Mouse (Mus musculus) CH12.LX (cell line): ENCODE data around the gene Irak4. TPM values are rescaled to one million over a fixed set of nuclear protein-coding genes. Genes with fewer than 3 reads are reported as not detected.

Source experiments
- DNase-seq: peaks from one replicate; pipeline ENCODE4 v3.0.0-alpha.2; 2013; ENCODE audit errors: extremely low read depth
- H3K27ac ChIP-seq: 2 replicates; pipeline ENCODE4 v1.5.1; 2012; ENCODE audit warnings: low read depth, mild to moderate bottlenecking, control low read depth, moderate library complexity; ENCODE audit not compliant: insufficient read depth
- H3K27me3 ChIP-seq: replicated peaks from 2 replicates; pipeline ENCODE3; 2012; ENCODE audit warnings: inconsistent platforms
- H3K36me3 ChIP-seq, 2 experiments: replicated peaks in 1 of 2; 2 replicates each; pipeline versions ENCODE3 to v1.6.1; 2012; ENCODE audit warnings: inconsistent platforms in 1 of 2, low read length in 1 of 2, mild to moderate bottlenecking in 1 of 2, mixed read lengths in 1 of 2, moderate library complexity in 1 of 2; ENCODE audit not compliant: control insufficient read depth in 1 of 2, insufficient read depth in 1 of 2
- H3K4me1 ChIP-seq, 2 experiments: 2 replicates each; pipeline ENCODE4 v1.6.1; 2012; ENCODE audit warnings: inconsistent platforms in 1 of 2, moderate library complexity in 1 of 2; ENCODE audit not compliant: insufficient read depth in 2 of 2, control insufficient read depth in 1 of 2
- H3K4me2 ChIP-seq: 2 replicates; pipeline ENCODE4 v1.6.1; 2012; ENCODE audit warnings: low read depth, mild to moderate bottlenecking, control low read depth; ENCODE audit not compliant: poor library complexity, insufficient read depth, severe bottlenecking
- H3K4me3 ChIP-seq, 3 experiments: fragments of 150-350 bp in 1 of 3; sonication (generic) in 1 of 3; replicated peaks in 1 of 3; 2 replicates each; pipeline versions ENCODE3 to v1.5.1; 2011 to 2012; ENCODE audit warnings: low read depth in 2 of 3, low read length in 2 of 3, mild to moderate bottlenecking in 2 of 3, moderate library complexity in 2 of 3, control low read depth in 1 of 3, improper control_type of control experiment in 1 of 3, inconsistent platforms in 1 of 3, mixed read lengths in 1 of 3; ENCODE audit not compliant: poor library complexity in 1 of 3
- H3K79me2 ChIP-seq: replicated peaks from 2 replicates; pipeline ENCODE4 v1.6.1; 2012; ENCODE audit warnings: mild to moderate bottlenecking, moderate library complexity; ENCODE audit not compliant: control insufficient read depth, poor library complexity, insufficient read depth, severe bottlenecking; ENCODE audit errors: extremely low read depth
- H3K9ac ChIP-seq: 2 replicates; pipeline ENCODE4 v1.6.1; 2012; ENCODE audit warnings: low read depth, mild to moderate bottlenecking, control low read depth, moderate library complexity; ENCODE audit not compliant: insufficient read depth
- H3K9me3 ChIP-seq: replicated peaks from 2 replicates; pipeline ENCODE3; 2012; ENCODE audit warnings: low read length, inconsistent platforms, mixed read lengths
- BHLHE40 ChIP-seq: IDR thresholded peaks from 2 replicates; pipeline ENCODE4 v1.6.1; 2011; ENCODE audit warnings: mild to moderate bottlenecking, low read depth, low read length, improper control_type of control experiment
- CHD2 ChIP-seq: IDR thresholded peaks from 2 replicates; pipeline ENCODE4 v1.6.1; 2011; ENCODE audit warnings: low read length, improper control_type of control experiment
- CTCF ChIP-seq, 2 experiments: IDR thresholded peaks in 1 of 2; conservative IDR thresholded peaks in 1 of 2; 2 replicates each; pipeline ENCODE4 v1.5.1; 2011 to 2012; ENCODE audit warnings: low read depth in 2 of 2, low read length in 2 of 2, improper control_type of control experiment in 1 of 2, inconsistent platforms in 1 of 2, mild to moderate bottlenecking in 1 of 2, moderate library complexity in 1 of 2
- E2F4 ChIP-seq: IDR thresholded peaks from 2 replicates; pipeline ENCODE4 v1.6.1; 2011; ENCODE audit warnings: low read depth, low read length, improper control_type of control experiment; ENCODE audit not compliant: insufficient replicate concordance
- GABPA ChIP-seq: IDR thresholded peaks from 2 replicates; pipeline ENCODE4 v1.6.1; 2012; ENCODE audit warnings: low read depth, low read length, improper control_type of control experiment, inconsistent platforms; ENCODE audit not compliant: insufficient replicate concordance
- HCFC1 ChIP-seq: IDR thresholded peaks from 2 replicates; pipeline ENCODE4 v1.6.1; 2012; ENCODE audit warnings: low read depth, mild to moderate bottlenecking, inconsistent platforms, low read length, improper control_type of control experiment
- IRF4 ChIP-seq: IDR thresholded peaks from 2 replicates; pipeline ENCODE4 v1.6.1; 2014; ENCODE audit warnings: low read depth, mild to moderate bottlenecking, inconsistent platforms, low read length, improper control_type of control experiment
- JUN ChIP-seq: IDR thresholded peaks from 2 replicates; pipeline ENCODE4 v1.6.1; 2011; ENCODE audit warnings: low read depth, mild to moderate bottlenecking, low read length, improper control_type of control experiment, moderate library complexity; ENCODE audit not compliant: insufficient read depth
- JUND ChIP-seq: conservative IDR thresholded peaks from 2 replicates; pipeline ENCODE4 v1.6.1; 2011; ENCODE audit warnings: low read depth, low read length, improper control_type of control experiment
- KAT2A ChIP-seq: IDR thresholded peaks from 2 replicates; pipeline ENCODE4 v1.6.1; 2012; ENCODE audit warnings: low read length, improper control_type of control experiment, inconsistent platforms; ENCODE audit not compliant: insufficient replicate concordance
- MAFK ChIP-seq: IDR thresholded peaks from 2 replicates; pipeline ENCODE4 v1.6.1; 2011; ENCODE audit warnings: low read length, improper control_type of control experiment; ENCODE audit not compliant: insufficient replicate concordance
- MAX ChIP-seq: IDR thresholded peaks from 2 replicates; pipeline ENCODE4 v1.6.1; 2011; ENCODE audit warnings: low read length, improper control_type of control experiment
- MAZ ChIP-seq: IDR thresholded peaks from 2 replicates; pipeline ENCODE4 v1.6.1; 2012; ENCODE audit warnings: low read depth, mild to moderate bottlenecking, inconsistent platforms, low read length, improper control_type of control experiment, moderate library complexity
- MEF2A ChIP-seq: IDR thresholded peaks from 2 replicates; pipeline ENCODE4 v1.6.1; 2014; ENCODE audit warnings: low read depth, mild to moderate bottlenecking, inconsistent platforms, low read length, improper control_type of control experiment, borderline replicate concordance
- MXI1 ChIP-seq: IDR thresholded peaks from 2 replicates; pipeline ENCODE4 v1.6.1; 2011; ENCODE audit warnings: mild to moderate bottlenecking, low read depth, low read length, improper control_type of control experiment
- MYC ChIP-seq: IDR thresholded peaks from 2 replicates; pipeline ENCODE4 v1.6.1; 2011; ENCODE audit warnings: low read depth, mild to moderate bottlenecking, improper control_type of control experiment, low read length
- NELFE ChIP-seq: IDR thresholded peaks from 2 replicates; pipeline ENCODE4 v1.6.1; 2011; ENCODE audit warnings: low read depth, low read length, improper control_type of control experiment
- PAX5 ChIP-seq: IDR thresholded peaks from 2 replicates; pipeline ENCODE4 v1.6.1; 2012; ENCODE audit warnings: low read length, inconsistent platforms, mixed read lengths
- RAD21 ChIP-seq: IDR thresholded peaks from 2 replicates; pipeline ENCODE4 v1.6.1; 2011; ENCODE audit warnings: low read depth, mild to moderate bottlenecking, low read length, improper control_type of control experiment, moderate library complexity
- RCOR1 ChIP-seq: conservative IDR thresholded peaks from 2 replicates; pipeline ENCODE4 v1.6.1; 2012; ENCODE audit warnings: low read depth, mild to moderate bottlenecking, inconsistent platforms, low read length, improper control_type of control experiment
- SIN3A ChIP-seq: IDR thresholded peaks from 2 replicates; pipeline ENCODE4 v1.6.1; 2012; ENCODE audit warnings: low read length, improper control_type of control experiment, inconsistent platforms
- SMC3 ChIP-seq: IDR thresholded peaks from 2 replicates; pipeline ENCODE4 v1.6.1; 2011; ENCODE audit warnings: low read depth, low read length, improper control_type of control experiment
- TBP ChIP-seq: conservative IDR thresholded peaks from 2 replicates; pipeline ENCODE4 v1.6.1; 2011; ENCODE audit warnings: low read depth, low read length, improper control_type of control experiment
- TCF12 ChIP-seq: IDR thresholded peaks from 2 replicates; pipeline ENCODE4 v1.6.1; 2014; ENCODE audit warnings: low read depth, mild to moderate bottlenecking, inconsistent platforms, low read length, improper control_type of control experiment
- USF1 ChIP-seq: IDR thresholded peaks from 2 replicates; pipeline ENCODE4 v1.6.1; 2014; ENCODE audit warnings: low read depth, mild to moderate bottlenecking, inconsistent platforms, low read length, improper control_type of control experiment
- ZC3H11A ChIP-seq: IDR thresholded peaks from 2 replicates; pipeline ENCODE4 v1.6.1; 2012; ENCODE audit warnings: low read depth, mild to moderate bottlenecking, inconsistent platforms, low read length, improper control_type of control experiment
- ZKSCAN1 ChIP-seq: IDR thresholded peaks from 2 replicates; pipeline ENCODE4 v1.6.1; 2012; ENCODE audit warnings: low read depth, inconsistent platforms, low read length, improper control_type of control experiment, borderline replicate concordance
- dilution Hi-C: fragments of 300-500 bp; cut with MboI; formaldehyde crosslinking; loops from 2 replicates; pipeline ENCODE4 v1.14.3; 2020; ENCODE audit warnings: low sequenced_read_pairs; ENCODE audit not compliant: extremely low pct_unique_long_range_greater_than_20kb, extremely low pct_ligation_motif_present
- in situ Hi-C: fragments of 300-500 bp; cut with MboI; formaldehyde crosslinking; loops from 3 replicates; pipeline ENCODE4 v1.14.3; 2019; ENCODE audit warnings: low sequenced_read_pairs, low pct_ligation_motif_present, low pct_unique_long_range_greater_than_20kb, mixed read lengths
- polyA plus RNA-seq: library from polyadenylated mRNA; unstranded; fragments of >175 nt; gene quantifications from 2 replicates; pipeline ENCODE4 v1.2.1, GENCODE M21; 2012; ENCODE audit warnings: low read depth; ENCODE audit not compliant: insufficient read length
- total RNA-seq, 2 experiments: library from RNA; depleted of rRNA; stranded (reverse); fragments of 300-350 nt in 1 of 2; fragments of >200 nt in 1 of 2; gene quantifications; 2 replicates each; pipeline ENCODE4 v1.2.3; 2012 to 2014

The Irak4 gene
- total and polyA plus RNA-seq, 3 experiments: 7.6 to 15.3 (median 14.4) TPM

- peak; percentile 77 for DNase-seq
- H3K27me3 ChIP-seq: no peaks in the 10 kb centered on the region
- in situ Hi-C loops: no loop called here
- TF ChIP-seq KAT2A: no peak
- no peak for TF ChIP-seq MXI1
- no peak for TF ChIP-seq TBP
- no peak for TF ChIP-seq JUN
- TF ChIP-seq MAFK: peak; percentile 72
- TF ChIP-seq MAX: peak; percentile 54; the same call in 1 of the 2 replicates
- TF ChIP-seq NELFE: peak; percentile 38; the same call in 1 of the 2 replicates
- TF ChIP-seq CTCF (conservative IDR thresholded peaks at IDR 0.05 in 1 of 2, IDR thresholded peaks at IDR 0.05 in 1 of 2; ENCODE audit: low read depth in 2 of 2, low read length in 2 of 2): peak in 1 of 2 experiments; percentile 93; a peak in 2 of 4 replicates
- peak; percentile 78 for TF ChIP-seq ZC3H11A
- TF ChIP-seq MAZ: no peak
- peak; percentile 58; the same call in 1 of the 2 replicates for TF ChIP-seq SIN3A
- TF ChIP-seq MYC: peak; percentile 68; the same call in 1 of the 2 replicates
- TF ChIP-seq CHD2: no peak
- peak; percentile 100 for TF ChIP-seq RAD21
- peak; percentile 67 for TF ChIP-seq JUND
- peak; percentile 89 for TF ChIP-seq SMC3
- TF ChIP-seq BHLHE40: 0 out of 2 replicates have a peak, but pooled peaks have one; percentile 8
- TF ChIP-seq, all 38 proteins: peak for 11
- dilution Hi-C loops: no loop called here
- Histone ChIP-seq H3K36me3 (peaks cover 16 to 30% of the 10 kb centered on the region in 2 experiments), H3K4me3 (no peak overlapping the region), H3K27ac (no peak overlapping the region), H3K9me3 (no peaks in the 10 kb centered on the region), H3K4me2 (no peak overlapping the region), H3K9ac (no peak overlapping the region), H3K4me1 (no peaks in the 10 kb centered on the region), H3K79me2 (no peaks in the 10 kb centered on the region)
These were observed 23.1 kb upstream of the Irak4 start for GRCm38 (mm10) chr15:94520205-94520900.

GRCm38 (mm10) chr15:94520959-94521358 lies 22.5 kb upstream of the Irak4 start:
- H3K4me3 ChIP-seq: no peak overlapping the region
- dilution Hi-C loops: no loop called here
- no peak overlapping the region for H3K9ac ChIP-seq
- TF ChIP-seq JUN (no peak), ZKSCAN1 (no peak), RCOR1 (no peak), TCF12 (no peak), USF1 (no peak), NELFE (no peak), TBP (no peak), MAFK (no peak), PAX5 (no peak), IRF4 (no peak), GABPA (no peak), MEF2A (no peak), KAT2A (no peak), HCFC1 (no peak), BHLHE40 (no peak), E2F4 (no peak), MYC (no peak)
- in situ Hi-C loops: no loop called here
- H3K27ac ChIP-seq: no peak overlapping the region
- no peak for DNase-seq
- H3K4me1 ChIP-seq: no peaks in the 10 kb centered on the region
- H3K79me2 ChIP-seq: no peaks in the 10 kb centered on the region
- H3K27me3 ChIP-seq: no peaks in the 10 kb centered on the region
- peaks cover 20 to 36% of the 10 kb centered on the region in 2 experiments for H3K36me3 ChIP-seq
- H3K4me2 ChIP-seq: no peak overlapping the region
- H3K9me3 ChIP-seq: no peaks in the 10 kb centered on the region
